Mouse (Mus musculus) limb, embryonic 14.5 days (tissue): Measurements from ENCODE around the gene Nf1. TPM values are rescaled to one million over a fixed set of nuclear protein-coding genes. Genes with fewer than 3 reads are reported as not detected.

ENCODE experiments used
- ATAC-seq: fragments of 200-750 bp; cut with Nextera tagmentation; 2 replicates; pipeline ENCODE4 v1.8.0; 2017; ENCODE audit warnings: low read depth, moderate number of reproducible peaks, moderate TSS enrichment; ENCODE audit not compliant: low FRiP score
- DNase-seq: peaks from one replicate; pipeline ENCODE4 v3.0.0-alpha.2; 2015; ENCODE audit warnings: low spot score
- H3K27ac ChIP-seq: fragments of 300-500 bp; sonication (generic); replicated peaks from 2 replicates; pipeline ENCODE4 v1.5.1; 2014; ENCODE audit warnings: low read depth, mild to moderate bottlenecking, low read length, moderate library complexity, mixed read lengths
- H3K27me3 ChIP-seq: fragments of 300-500 bp; sonication (generic); 2 replicates; pipeline ENCODE4 v1.6.1; 2014; ENCODE audit warnings: low read length, mixed read lengths; ENCODE audit not compliant: control insufficient read depth, insufficient read depth
- H3K36me3 ChIP-seq: fragments of 300-500 bp; sonication (generic); 2 replicates; pipeline ENCODE4 v1.6.1; 2014; ENCODE audit warnings: mild to moderate bottlenecking, low read length, moderate library complexity, mixed read lengths; ENCODE audit not compliant: control insufficient read depth, insufficient read depth
- H3K4me1 ChIP-seq: fragments of 300-500 bp; sonication (generic); 2 replicates; pipeline ENCODE4 v1.6.1; 2014; ENCODE audit warnings: antibody characterized with exemption, low read length, mixed read lengths; ENCODE audit not compliant: control insufficient read depth, insufficient read depth
- H3K4me2 ChIP-seq: fragments of 300-500 bp; sonication (generic); replicated peaks from 2 replicates; pipeline ENCODE4 v1.6.1; 2014; ENCODE audit warnings: low read depth, mild to moderate bottlenecking, low read length, moderate library complexity; ENCODE audit not compliant: severe bottlenecking
- H3K4me3 ChIP-seq: fragments of 300-500 bp; sonication (generic); replicated peaks from 2 replicates; pipeline ENCODE4 v1.5.1; 2014; ENCODE audit warnings: low read length
- H3K9ac ChIP-seq: fragments of 300-500 bp; sonication (generic); 2 replicates; pipeline ENCODE4 v1.6.1; 2014; ENCODE audit warnings: mild to moderate bottlenecking, low read depth, low read length, moderate library complexity; ENCODE audit not compliant: severe bottlenecking
- H3K9me3 ChIP-seq: fragments of 300-500 bp; sonication (generic); 2 replicates; pipeline ENCODE4 v1.6.1; 2016; ENCODE audit warnings: low read length; ENCODE audit not compliant: control insufficient read depth
- POLR2A ChIP-seq: fragments of 200-500 bp; IDR thresholded peaks from 2 replicates; pipeline ENCODE4 v1.8.0; 2012; ENCODE audit warnings: inconsistent platforms, mild to moderate bottlenecking, moderate library complexity, borderline replicate concordance; ENCODE audit not compliant: insufficient read depth, insufficient read length; ENCODE audit errors: extremely low read depth
- WGBS: fragments of 180-500 bp; shearing (Covaris S2); extraction: QIAGEN DNeasy Blood & Tissue Kit; methylation state at CpG from one replicate; pipeline ENCODE4 v1.1.7; 2014; 5-methylcytosine and 5-hydroxymethylcytosine counted together
- polyA plus RNA-seq, 2 experiments: library from polyadenylated mRNA; depleted of rRNA in 1 of 2; stranded (reverse) in 1 of 2; unstranded in 1 of 2; fragments of >200 nt; fragmentation: Nextera tagmentation in 1 of 2; extraction: Ambion mirVana in 1 of 2; gene quantifications; 2 replicates each; pipeline versions ENCODE4 v1.2.1 to v1.2.3; 2012 to 2014

The Nf1 gene
- polyA plus RNA-seq, 2 experiments: 10.8 to 21.7 TPM

DNA sequence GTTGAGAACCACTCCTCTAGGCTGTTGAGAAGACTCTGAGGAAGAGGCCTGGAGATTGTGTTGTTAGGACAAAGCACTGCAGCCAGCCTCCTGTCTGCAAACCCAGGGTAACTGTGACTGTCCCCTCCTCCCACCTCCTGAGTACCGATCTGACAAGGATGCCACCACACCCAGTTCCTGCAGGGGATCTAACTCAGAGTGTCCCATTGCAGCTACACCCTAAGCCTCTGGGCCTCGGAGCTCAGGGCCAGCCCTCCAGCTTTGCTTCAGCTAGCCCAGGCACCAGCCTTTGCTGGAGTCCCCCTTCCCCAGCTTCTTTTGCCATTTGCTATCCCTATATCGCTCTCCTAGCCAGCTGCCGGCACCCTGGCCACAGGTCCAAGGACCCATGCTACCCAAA lies 274.2 kb downstream of the Nf1 start:
- ATAC-seq (no peak), DNase-seq (no peak)
- WGBS: 60% methylated on average over 4 of the region's 4 CpGs
- Histone ChIP-seq H3K36me3 (no peaks in the 10 kb centered on the region), H3K27ac (no peak overlapping the region), H3K9me3 (no peaks in the 10 kb centered on the region), H3K9ac (no peak overlapping the region), H3K4me1 (peaks cover 11% of the 10 kb centered on the region; the same call in 1 of the 2 replicates), H3K4me2 (no peak overlapping the region), H3K27me3 (no peaks in the 10 kb centered on the region), H3K4me3 (no peak overlapping the region)
- no peak for TF ChIP-seq POLR2A

DNA sequence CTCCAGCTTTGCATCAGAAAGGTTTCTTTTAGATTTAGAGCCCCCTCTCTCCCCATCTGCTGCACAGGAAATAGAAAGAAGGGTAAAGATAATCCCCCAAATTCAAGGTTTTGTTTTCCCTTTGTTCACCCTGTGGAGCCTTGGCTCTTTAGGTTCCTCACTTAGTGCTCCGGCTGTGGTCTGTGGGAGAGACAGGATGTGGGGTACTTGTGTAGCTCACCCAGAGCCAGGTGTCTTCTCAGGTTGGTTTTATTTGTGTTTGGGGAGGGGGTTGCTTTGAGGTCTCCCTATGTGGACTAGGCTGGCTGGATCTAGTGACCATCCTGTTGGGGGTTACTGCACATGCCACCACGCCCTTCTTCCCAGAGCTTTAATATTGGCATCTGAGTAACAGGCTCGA lies 275.4 kb downstream of the Nf1 start:
- Histone ChIP-seq H3K4me1 (peaks cover 11% of the 10 kb centered on the region; the same call in 1 of the 2 replicates), H3K4me2 (no peak overlapping the region), H3K4me3 (no peak overlapping the region), H3K27ac (no peak overlapping the region), H3K9me3 (no peaks in the 10 kb centered on the region), H3K36me3 (no peaks in the 10 kb centered on the region), H3K27me3 (no peaks in the 10 kb centered on the region), H3K9ac (no peak overlapping the region)
- DNase-seq (no peak), ATAC-seq (no peak)
- TF ChIP-seq POLR2A: no peak
- WGBS: 80% methylated on average over 3 of the region's 3 CpGs

DNA sequence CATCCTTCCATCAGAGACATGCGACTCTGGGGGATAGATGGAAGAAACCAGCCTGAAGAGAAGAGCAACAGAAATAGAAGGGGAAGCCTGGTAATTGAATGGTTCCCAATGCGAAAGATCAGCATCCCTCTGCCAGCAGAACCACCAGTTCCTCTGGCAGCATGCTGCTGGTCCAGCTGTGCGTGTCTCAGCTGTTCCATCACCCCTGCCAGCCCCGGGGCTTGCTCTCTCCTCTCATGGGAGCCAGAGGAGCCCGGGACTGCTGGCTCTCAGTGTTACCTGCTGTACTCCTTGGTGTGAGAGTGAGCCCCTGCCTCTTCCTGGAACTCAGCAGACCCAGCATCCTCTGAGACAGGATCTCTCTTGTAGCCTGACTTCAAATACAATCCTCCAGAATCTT lies 276.4 kb downstream of the Nf1 start:
- H3K4me1 ChIP-seq: peaks cover 7% of the 10 kb centered on the region; the same call in 1 of the 2 replicates
- H3K36me3 ChIP-seq: no peaks in the 10 kb centered on the region
- H3K27ac ChIP-seq: no peak overlapping the region
- H3K4me2 ChIP-seq: no peak overlapping the region
- H3K27me3 ChIP-seq: no peaks in the 10 kb centered on the region
- no peak for DNase-seq
- no peak overlapping the region for H3K4me3 ChIP-seq
- no peak for ATAC-seq
- WGBS: 64% methylated on average over 4 of the region's 5 CpGs
- no peak overlapping the region for H3K9ac ChIP-seq
- TF ChIP-seq POLR2A: no peak
- no peaks in the 10 kb centered on the region for H3K9me3 ChIP-seq

GRCm38 (mm10) chr11:79617991-79618390 lies 278.5 kb downstream of the Nf1 start:
- no peaks in the 10 kb centered on the region for H3K27me3 ChIP-seq
- no peak overlapping the region for H3K4me2 ChIP-seq
- WGBS: 88% methylated on average over 8 of the region's 8 CpGs
- ATAC-seq (no peak), DNase-seq (no peak)
- H3K4me1 ChIP-seq: no peaks in the 10 kb centered on the region
- H3K9ac ChIP-seq: no peak overlapping the region
- H3K9me3 ChIP-seq: no peaks in the 10 kb centered on the region
- no peaks in the 10 kb centered on the region for H3K36me3 ChIP-seq
- no peak overlapping the region for H3K4me3 ChIP-seq
- H3K27ac ChIP-seq: no peak overlapping the region
- no peak for TF ChIP-seq POLR2A

- Histone ChIP-seq H3K4me1 (no peaks in the 10 kb centered on the region), H3K4me2 (no peak overlapping the region), H3K9me3 (no peaks in the 10 kb centered on the region), H3K36me3 (no peaks in the 10 kb centered on the region), H3K4me3 (no peak overlapping the region), H3K9ac (no peak overlapping the region), H3K27ac (no peak overlapping the region), H3K27me3 (no peaks in the 10 kb centered on the region)
- no peak for TF ChIP-seq POLR2A
- WGBS: 75% methylated on average over 5 of the region's 5 CpGs
- no peak for ATAC-seq
- DNase-seq: no peak
These were observed 283.5 kb downstream of the Nf1 start for GRCm38 (mm10) chr11:79623029-79623428.

GRCm38 (mm10) chr11:79624801-79625302 lies 285.4 kb downstream of the Nf1 start:
- no peaks in the 10 kb centered on the region for H3K36me3 ChIP-seq
- no peak overlapping the region for H3K4me3 ChIP-seq
- H3K27me3 ChIP-seq: no peaks in the 10 kb centered on the region
- H3K4me2 ChIP-seq: no peak overlapping the region
- TF ChIP-seq POLR2A: no peak
- ATAC-seq (peak; percentile 26; the same call in 1 of the 2 replicates), DNase-seq (peak; percentile 39)
- no peaks in the 10 kb centered on the region for H3K9me3 ChIP-seq
- WGBS: 11% methylated on average over 4 of the region's 4 CpGs
- H3K9ac ChIP-seq: no peak overlapping the region
- no peaks in the 10 kb centered on the region for H3K4me1 ChIP-seq
- H3K27ac ChIP-seq: no peak overlapping the region
